Mouse (Mus musculus) testis, adult 2 months (tissue): ENCODE measurements around the gene Grsf1.

Experiments used
- CTCF ChIP-seq: fragments of 200-500 bp; IDR thresholded peaks from 2 replicates; pipeline ENCODE4 v1.5.1; 2012; ENCODE audit warnings: low read depth, mild to moderate bottlenecking, inconsistent platforms, low read length, moderate library complexity; ENCODE audit not compliant: control insufficient read depth, insufficient read depth, insufficient replicate concordance
- POLR2A ChIP-seq: fragments of 200-500 bp; IDR thresholded peaks from 2 replicates; pipeline ENCODE4 v1.6.1; 2012; ENCODE audit warnings: low read depth, mild to moderate bottlenecking, inconsistent platforms, low read length, moderate library complexity; ENCODE audit not compliant: control insufficient read depth

DNA sequence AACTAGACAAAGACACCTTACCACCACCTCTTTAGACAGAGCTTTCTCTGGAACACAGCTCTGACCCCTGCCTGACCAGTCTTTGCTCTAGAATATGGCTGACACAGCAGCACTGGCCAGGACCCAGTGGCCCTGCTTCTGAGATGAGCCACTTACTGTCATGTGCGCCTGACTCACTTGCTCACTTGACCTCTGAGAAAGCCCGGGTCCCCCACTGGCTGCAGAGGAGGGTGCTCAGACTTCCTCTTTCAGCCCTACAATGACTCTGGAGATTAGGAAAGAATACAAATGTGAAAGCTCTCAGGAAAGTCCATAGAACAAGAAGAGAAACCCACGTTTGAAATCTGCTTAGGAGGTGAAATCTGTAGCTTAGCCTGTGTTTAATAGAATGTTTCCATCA lies 45.1 kb downstream of the Grsf1 start:
- TF ChIP-seq CTCF: no peak
- no peak for TF ChIP-seq POLR2A
